Mouse (Mus musculus): Measurements from ENCODE around the gene Thra. TPM values are rescaled to one million over a fixed set of nuclear protein-coding genes. Genes with fewer than 3 reads are reported as not detected.

Gene Thra
- polyA plus RNA-seq, 1 experiment = 23.5 TPM

GRCm38 (mm10) chr11:98791448-98791847, 51.0 kb downstream of the Thra start:
- Histone ChIP-seq H3K4me3 (ENCODE audit: insufficient read depth, low read length) (no peak overlapping the region), H3K4me1 (ENCODE audit: control insufficient read depth, insufficient read depth, low read length) (peaks cover 27% of the 10 kb centered on the region), H3K27ac (ENCODE audit: insufficient read depth, low read depth, low read length) (no peak overlapping the region)
- TF ChIP-seq CTCF (IDR thresholded peaks at IDR 0.05; ENCODE audit: low read depth, low read length) (no peak), POLR2A (IDR thresholded peaks at IDR 0.05; ENCODE audit: borderline replicate concordance, low read depth, low read length) (no peak)

GRCm38 (mm10) chr11:98792081-98792480, 51.6 kb downstream of the Thra start:
- TF ChIP-seq POLR2A (IDR thresholded peaks at IDR 0.05; ENCODE audit: borderline replicate concordance, low read depth, low read length) (no peak), CTCF (IDR thresholded peaks at IDR 0.05; ENCODE audit: low read depth, low read length) (no peak)
- Histone ChIP-seq H3K4me3 (ENCODE audit: insufficient read depth, low read length) (no peak overlapping the region), H3K27ac (ENCODE audit: insufficient read depth, low read depth, low read length) (no peak overlapping the region), H3K4me1 (ENCODE audit: control insufficient read depth, insufficient read depth, low read length) (peaks cover 25% of the 10 kb centered on the region)

- TF ChIP-seq POLR2A (IDR thresholded peaks at IDR 0.05; ENCODE audit: borderline replicate concordance, low read depth, low read length) (no peak), CTCF (IDR thresholded peaks at IDR 0.05; ENCODE audit: low read depth, low read length) (0 out of 2 replicates have a peak, but pooled peaks have one; percentile 17)
- H3K4me1 ChIP-seq (ENCODE audit: control insufficient read depth, insufficient read depth, low read length) = peaks cover 20% of the 10 kb centered on the region
- H3K4me3 ChIP-seq (ENCODE audit: insufficient read depth, low read length) = peak overlapping the region; percentile 80
- H3K27ac ChIP-seq (ENCODE audit: insufficient read depth, low read depth, low read length) = peak overlapping the region; percentile 97
These were observed 54.1 kb downstream of the Thra start for GRCm38 (mm10) chr11:98794469-98795014.

GRCm38 (mm10) chr11:98795015-98795713, 54.7 kb downstream of the Thra start, which contains the start of gene Msl1:
Msl1 (plus strand) TSS chr11:98795516.
- peaks cover 15% of the 10 kb centered on the region for H3K4me1 ChIP-seq (ENCODE audit: control insufficient read depth, insufficient read depth, low read length)
- no peak for TF ChIP-seq POLR2A (IDR thresholded peaks at IDR 0.05; ENCODE audit: borderline replicate concordance, low read depth, low read length)
- TF ChIP-seq CTCF (IDR thresholded peaks at IDR 0.05; ENCODE audit: low read depth, low read length) = no peak
- peak within 1 kb of the TSS; percentile 97 for H3K27ac ChIP-seq (ENCODE audit: insufficient read depth, low read depth, low read length)
- peak within 1 kb of the TSS; percentile 80 for H3K4me3 ChIP-seq (ENCODE audit: insufficient read depth, low read length)

- Histone ChIP-seq H3K4me3 (ENCODE audit: insufficient read depth, low read length) (peak overlapping the region; percentile 79), H3K4me1 (ENCODE audit: control insufficient read depth, insufficient read depth, low read length) (peaks cover 14% of the 10 kb centered on the region), H3K27ac (ENCODE audit: insufficient read depth, low read depth, low read length) (peak overlapping the region; percentile 90)
- TF ChIP-seq CTCF (IDR thresholded peaks at IDR 0.05; ENCODE audit: low read depth, low read length) = no peak
These were observed 55.5 kb downstream of the Thra start for GRCm38 (mm10) chr11:98795714-98796514.

- TF ChIP-seq POLR2A (IDR thresholded peaks at IDR 0.05; ENCODE audit: borderline replicate concordance, low read depth, low read length) (no peak), CTCF (IDR thresholded peaks at IDR 0.05; ENCODE audit: low read depth, low read length) (no peak)
- peak overlapping the region; percentile 79 for H3K4me3 ChIP-seq (ENCODE audit: insufficient read depth, low read length)
- H3K27ac ChIP-seq (ENCODE audit: insufficient read depth, low read depth, low read length) = peak overlapping the region; percentile 90
- peaks cover 19% of the 10 kb centered on the region for H3K4me1 ChIP-seq (ENCODE audit: control insufficient read depth, insufficient read depth, low read length)
These were observed 56.2 kb downstream of the Thra start for GRCm38 (mm10) chr11:98796515-98797216.

GRCm38 (mm10) chr11:98797306-98797705, 56.9 kb downstream of the Thra start:
- Histone ChIP-seq H3K27ac (ENCODE audit: insufficient read depth, low read depth, low read length) (no peak overlapping the region), H3K4me1 (ENCODE audit: control insufficient read depth, insufficient read depth, low read length) (peaks cover 20% of the 10 kb centered on the region), H3K4me3 (ENCODE audit: insufficient read depth, low read length) (peak overlapping the region; percentile 79)
- TF ChIP-seq POLR2A (IDR thresholded peaks at IDR 0.05; ENCODE audit: borderline replicate concordance, low read depth, low read length) (no peak), CTCF (IDR thresholded peaks at IDR 0.05; ENCODE audit: low read depth, low read length) (no peak)

GRCm38 (mm10) chr11:98797909-98798308, 57.5 kb downstream of the Thra start:
- H3K4me1 ChIP-seq (ENCODE audit: control insufficient read depth, insufficient read depth, low read length) = peaks cover 20% of the 10 kb centered on the region
- peak overlapping the region; percentile 79; the same call in 1 of the 2 replicates for H3K4me3 ChIP-seq (ENCODE audit: insufficient read depth, low read length)
- H3K27ac ChIP-seq (ENCODE audit: insufficient read depth, low read depth, low read length) = no peak overlapping the region
- no peak for TF ChIP-seq POLR2A (IDR thresholded peaks at IDR 0.05; ENCODE audit: borderline replicate concordance, low read depth, low read length)
- no peak for TF ChIP-seq CTCF (IDR thresholded peaks at IDR 0.05; ENCODE audit: low read depth, low read length)

GRCm38 (mm10) chr11:98804605-98805004, 64.2 kb downstream of the Thra start, which contains the start of gene Casc3:
Casc3 (plus strand) TSS chr11:98804905.
- H3K4me3 ChIP-seq (ENCODE audit: insufficient read depth, low read length) = no peak within 1 kb of the TSS
- peaks cover 11% of the 10 kb centered on the region for H3K4me1 ChIP-seq (ENCODE audit: control insufficient read depth, insufficient read depth, low read length)
- TF ChIP-seq POLR2A (IDR thresholded peaks at IDR 0.05; ENCODE audit: borderline replicate concordance, low read depth, low read length) (no peak), CTCF (IDR thresholded peaks at IDR 0.05; ENCODE audit: low read depth, low read length) (no peak)
- H3K27ac ChIP-seq (ENCODE audit: insufficient read depth, low read depth, low read length) = no peak within 1 kb of the TSS
